Mouse (Mus musculus) stomach, embryonic 16.5 days (tissue): ENCODE data around the gene Gpsm1. TPM values are rescaled to one million over a fixed set of nuclear protein-coding genes. Genes with fewer than 3 reads are reported as not detected.

ENCODE experiments used
- ATAC-seq: fragments of 200-750 bp; cut with Nextera tagmentation; 2 replicates; pipeline ENCODE4 v1.8.0; 2017; ENCODE audit warnings: moderate number of reproducible peaks, moderate TSS enrichment; ENCODE audit not compliant: insufficient read depth, low FRiP score
- H3K27ac ChIP-seq: fragments of 300-500 bp; sonication (generic); 2 replicates; pipeline ENCODE4 v1.5.1; 2014; ENCODE audit warnings: low read length
- H3K27me3 ChIP-seq: fragments of 300-500 bp; sonication (generic); 2 replicates; pipeline ENCODE4 v1.6.1; 2014; ENCODE audit warnings: low read length, control low read depth, mixed read lengths; ENCODE audit not compliant: control insufficient read depth, insufficient read depth
- H3K36me3 ChIP-seq: fragments of 300-500 bp; sonication (generic); 2 replicates; pipeline ENCODE4 v1.6.1; 2014; ENCODE audit warnings: low read length; ENCODE audit not compliant: control insufficient read depth, insufficient read depth
- H3K4me1 ChIP-seq: fragments of 300-500 bp; sonication (generic); 2 replicates; pipeline ENCODE4 v1.6.1; 2014; ENCODE audit warnings: low read length, control low read depth, mixed read lengths; ENCODE audit not compliant: control insufficient read depth, insufficient read depth
- H3K4me2 ChIP-seq: fragments of 300-500 bp; sonication (generic); 2 replicates; pipeline ENCODE4 v1.6.1; 2014; ENCODE audit warnings: low read depth, low read length, mixed read lengths
- H3K4me3 ChIP-seq: fragments of 300-500 bp; sonication (generic); replicated peaks from 2 replicates; pipeline ENCODE4 v1.5.1; 2014; ENCODE audit warnings: mild to moderate bottlenecking, low read length
- H3K9ac ChIP-seq: fragments of 300-500 bp; sonication (generic); 2 replicates; pipeline ENCODE4 v1.6.1; 2014; ENCODE audit warnings: low read length
- H3K9me3 ChIP-seq: fragments of 300-500 bp; sonication (generic); replicated peaks from 2 replicates; pipeline ENCODE4 v1.6.1; 2016; ENCODE audit warnings: low read length, control low read depth; ENCODE audit not compliant: control insufficient read depth
- WGBS: fragments of 180-500 bp; shearing (Covaris S2); extraction: QIAGEN DNeasy Blood & Tissue Kit; methylation state at CpG from one replicate; pipeline ENCODE4 v1.1.7; 2014; 5-methylcytosine and 5-hydroxymethylcytosine counted together
- polyA plus RNA-seq: library from polyadenylated mRNA; unstranded; fragments of >200 nt; fragmentation: Nextera tagmentation; extraction: Ambion mirVana; gene quantifications from 2 replicates; pipeline ENCODE4 v1.2.1, GENCODE M21; 2015

Gpsm1 gene
- polyA plus RNA-seq, 1 experiment from 2014 or later, result 28.8 TPM

GRCm38 (mm10) chr2:26342609-26343490, 27.5 kb downstream of the Gpsm1 start:
- Histone ChIP-seq H3K27ac (peak overlapping the region; percentile 95), H3K4me3 (no peak overlapping the region; the same call in 1 of the 2 replicates), H3K4me2 (peak overlapping the region; percentile 32; the same call in 1 of the 2 replicates), H3K4me1 (peaks cover 29% of the 10 kb centered on the region), H3K9ac (peak overlapping the region; percentile 57), H3K36me3 (peaks cover 9% of the 10 kb centered on the region; the same call in 1 of the 2 replicates), H3K9me3 (no peaks in the 10 kb centered on the region), H3K27me3 (no peaks in the 10 kb centered on the region)
- 52% methylated on average over 11 of the region's 11 CpGs for WGBS
- peak; percentile 42 for ATAC-seq

DNA sequence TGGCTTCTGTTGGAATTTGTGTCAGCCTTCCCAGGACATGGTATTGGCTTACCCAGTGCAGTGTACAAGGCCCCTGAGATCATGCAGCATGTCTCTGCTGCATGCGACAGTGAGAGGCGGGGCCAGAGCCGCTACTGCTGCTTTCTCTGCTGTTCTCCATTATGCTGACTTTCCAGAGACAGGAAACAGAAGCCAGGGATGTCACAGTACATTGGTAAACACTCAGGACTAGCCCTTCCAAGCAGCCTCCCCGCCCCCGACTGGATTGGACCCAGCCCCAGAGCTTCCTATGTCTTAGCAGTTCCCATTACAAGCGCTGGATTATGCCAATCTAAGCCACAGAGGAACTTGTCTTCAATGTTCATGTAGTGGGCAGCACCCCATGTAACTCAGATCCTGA, 32.9 kb downstream of the Gpsm1 start:
- peaks cover 15% of the 10 kb centered on the region; the same call in 1 of the 2 replicates for H3K36me3 ChIP-seq
- peak overlapping the region; percentile 48 for H3K27ac ChIP-seq
- no peak overlapping the region for H3K4me2 ChIP-seq
- H3K4me3 ChIP-seq, result no peak overlapping the region
- ATAC-seq, result 0 out of 2 replicates have a peak, but pooled peaks have one; percentile 11
- H3K4me1 ChIP-seq, result peaks cover 22% of the 10 kb centered on the region
- WGBS, result 40% methylated on average over 6 of the region's 6 CpGs
- H3K27me3 ChIP-seq, result no peaks in the 10 kb centered on the region
- H3K9me3 ChIP-seq, result no peaks in the 10 kb centered on the region
- H3K9ac ChIP-seq, result 0 out of 2 replicates have a peak overlapping the region, but pooled peaks have one; percentile 31

- Histone ChIP-seq H3K4me3 (peak within 1 kb of the TSS; percentile 82), H3K9me3 (no peaks in the 10 kb centered on the region), H3K36me3 (peaks cover 11% of the 10 kb centered on the region; the same call in 1 of the 2 replicates), H3K9ac (peak within 1 kb of the TSS; percentile 93), H3K27ac (peak within 1 kb of the TSS; percentile 90), H3K27me3 (no peaks in the 10 kb centered on the region), H3K4me2 (peak within 1 kb of the TSS; percentile 98), H3K4me1 (peaks cover 20% of the 10 kb centered on the region)
- WGBS, result 1% methylated on average over 62 of the region's 62 CpGs
- ATAC-seq, result peak; percentile 81
Observed at GRCm38 (mm10) chr2:26351358-26352290, 36.3 kb downstream of the Gpsm1 start, which contains the start of gene Dnlz. Gene Dnlz (minus strand): TSS chr2:26352110.

- peak; percentile 16; the same call in 1 of the 2 replicates for ATAC-seq
- no peaks in the 10 kb centered on the region for H3K27me3 ChIP-seq
- H3K4me2 ChIP-seq, result peak overlapping the region; percentile 98
- H3K4me3 ChIP-seq, result peak overlapping the region; percentile 82
- peak overlapping the region; percentile 93 for H3K9ac ChIP-seq
- H3K4me1 ChIP-seq, result peaks cover 20% of the 10 kb centered on the region
- H3K9me3 ChIP-seq, result no peaks in the 10 kb centered on the region
- no peak overlapping the region; the same call in 1 of the 2 replicates for H3K27ac ChIP-seq
- 2% methylated on average over 36 of the region's 36 CpGs for WGBS
- peaks cover 7% of the 10 kb centered on the region; the same call in 1 of the 2 replicates for H3K36me3 ChIP-seq
Observed at GRCm38 (mm10) chr2:26352291-26352910, 37.1 kb downstream of the Gpsm1 start.

GRCm38 (mm10) chr2:26353066-26353980, 38.0 kb downstream of the Gpsm1 start:
- peaks cover 14% of the 10 kb centered on the region for H3K4me1 ChIP-seq
- H3K9ac ChIP-seq, result peak overlapping the region; percentile 93
- peak overlapping the region; percentile 98 for H3K4me2 ChIP-seq
- no peaks in the 10 kb centered on the region for H3K27me3 ChIP-seq
- no peak overlapping the region for H3K27ac ChIP-seq
- peaks cover 6% of the 10 kb centered on the region; the same call in 1 of the 2 replicates for H3K36me3 ChIP-seq
- no peaks in the 10 kb centered on the region for H3K9me3 ChIP-seq
- 85% methylated on average over 11 of the region's 11 CpGs for WGBS
- peak overlapping the region; percentile 82; the same call in 1 of the 2 replicates for H3K4me3 ChIP-seq
- ATAC-seq, result no peak

- WGBS, result 91% methylated on average over 4 of the region's 4 CpGs
- peaks cover under 1% of the 10 kb centered on the region; the same call in 1 of the 2 replicates for H3K36me3 ChIP-seq
- ATAC-seq, result no peak
Observed at GRCm38 (mm10) chr2:26354401-26354800, 39.1 kb downstream of the Gpsm1 start.

GRCm38 (mm10) chr2:26356231-26356630, 40.9 kb downstream of the Gpsm1 start:
- no peaks in the 10 kb centered on the region for H3K27me3 ChIP-seq
- no peak overlapping the region for H3K4me3 ChIP-seq
- ATAC-seq, result no peak
- H3K4me1 ChIP-seq, result peaks cover 6% of the 10 kb centered on the region
- H3K9ac ChIP-seq, result no peak overlapping the region
- no peak overlapping the region for H3K4me2 ChIP-seq
- 84% methylated on average over 4 of the region's 4 CpGs for WGBS
- H3K27ac ChIP-seq, result no peak overlapping the region
- H3K9me3 ChIP-seq, result no peaks in the 10 kb centered on the region
- no peaks in the 10 kb centered on the region for H3K36me3 ChIP-seq

More at GRCm38 (mm10) chr2:26354401-26354800, 39.1 kb downstream of the Gpsm1 start:
- H3K9me3 ChIP-seq, result no peaks in the 10 kb centered on the region
- H3K9ac ChIP-seq, result no peak overlapping the region
- no peak overlapping the region for H3K4me2 ChIP-seq
- H3K27me3 ChIP-seq, result no peaks in the 10 kb centered on the region
- peaks cover 11% of the 10 kb centered on the region for H3K4me1 ChIP-seq
- H3K4me3 ChIP-seq, result no peak overlapping the region
- H3K27ac ChIP-seq, result no peak overlapping the region
